Mouse (Mus musculus) kidney, postnatal 36 days (tissue): Measurements from ENCODE around the gene Zmat3.
A peak's percentile ranks its signal among the peaks of the same experiment; 100 is the strongest.

ENCODE experiments used
- DNase-seq, 2 experiments: peaks; one replicate each; pipeline ENCODE4 v3.0.0; 2021 to 2022; ENCODE audit warnings: mixed read lengths in 2 of 2

The Zmat3 gene

GRCm38 (mm10) chr3:32365546-32366245, at the start of gene Zmat3:
TSS of gene Zmat3 (minus strand) at chr3:32366014.
- DNase-seq, result peak; percentile 89 to 95

GRCm38 (mm10) chr3:32414381-32414780, 48.6 kb upstream of the Zmat3 start:
- peak; percentile 46 to 48 for DNase-seq

GRCm38 (mm10) chr3:32412502-32413044, 46.8 kb upstream of the Zmat3 start:
- DNase-seq, result no peak

- DNase-seq, result peak in 1 of 2 experiments; percentile 23
Observed at GRCm38 (mm10) chr3:32408811-32409273, 43.0 kb upstream of the Zmat3 start.

- no peak for DNase-seq
Observed at GRCm38 (mm10) chr3:32406804-32407203, 41.0 kb upstream of the Zmat3 start.

- DNase-seq, result no peak
Observed at GRCm38 (mm10) chr3:32405699-32406098, 39.9 kb upstream of the Zmat3 start.

- DNase-seq, result peak; percentile 53 to 56
Observed at GRCm38 (mm10) chr3:32402990-32403885, 37.4 kb upstream of the Zmat3 start.

- peak; percentile 44 to 52 for DNase-seq
Observed at GRCm38 (mm10) chr3:32401591-32401990, 35.8 kb upstream of the Zmat3 start.

GRCm38 (mm10) chr3:32399931-32400330, 34.1 kb upstream of the Zmat3 start:
- DNase-seq, result peak; percentile 29 to 32

GRCm38 (mm10) chr3:32399381-32399780, 33.6 kb upstream of the Zmat3 start:
- peak in 1 of 2 experiments; percentile 27 for DNase-seq

- no peak for DNase-seq
Observed at GRCm38 (mm10) chr3:32398623-32399022, 32.8 kb upstream of the Zmat3 start.

GRCm38 (mm10) chr3:32398175-32398538, 32.3 kb upstream of the Zmat3 start:
- no peak for DNase-seq

GRCm38 (mm10) chr3:32397461-32398174, 31.8 kb upstream of the Zmat3 start, which contains the start of gene Pik3ca:
TSS of gene Pik3ca (plus strand) at chr3:32397671.
- DNase-seq, result peak in 1 of 2 experiments; percentile 65

GRCm38 (mm10) chr3:32396794-32397460, 31.1 kb upstream of the Zmat3 start:
- DNase-seq, result peak; percentile 98

- peak; percentile 44 to 55 for DNase-seq
Observed at GRCm38 (mm10) chr3:32395771-32396551, 30.1 kb upstream of the Zmat3 start.

GRCm38 (mm10) chr3:32393986-32394385, 28.2 kb upstream of the Zmat3 start:
- DNase-seq, result peak; percentile 66 to 83

- peak in 1 of 2 experiments; percentile 46 for DNase-seq
Observed at GRCm38 (mm10) chr3:32392841-32393240, 27.0 kb upstream of the Zmat3 start.

GRCm38 (mm10) chr3:32381556-32381955, 15.7 kb upstream of the Zmat3 start:
- no peak for DNase-seq

- DNase-seq, result peak; percentile 44 to 59
Observed at GRCm38 (mm10) chr3:32379891-32380290, 14.1 kb upstream of the Zmat3 start.

GRCm38 (mm10) chr3:32373236-32373635, 7.4 kb upstream of the Zmat3 start:
- peak in 1 of 2 experiments; percentile 22 for DNase-seq

GRCm38 (mm10) chr3:32372470-32372869, 6.7 kb upstream of the Zmat3 start:
- no peak for DNase-seq
